Mouse (Mus musculus) CH12.LX (cell line): ENCODE data around the gene Bmp7.

Experiments used
- E2F4 ChIP-seq: IDR thresholded peaks from 2 replicates; pipeline ENCODE4 v1.6.1; 2011; ENCODE audit warnings: low read depth, low read length, improper control_type of control experiment; ENCODE audit not compliant: insufficient replicate concordance
- EP300 ChIP-seq: IDR thresholded peaks from 2 replicates; pipeline ENCODE4 v1.6.1; 2011; ENCODE audit warnings: low read length, improper control_type of control experiment
- GABPA ChIP-seq: IDR thresholded peaks from 2 replicates; pipeline ENCODE4 v1.6.1; 2012; ENCODE audit warnings: low read depth, low read length, improper control_type of control experiment, inconsistent platforms; ENCODE audit not compliant: insufficient replicate concordance
- IRF4 ChIP-seq: IDR thresholded peaks from 2 replicates; pipeline ENCODE4 v1.6.1; 2014; ENCODE audit warnings: low read depth, mild to moderate bottlenecking, inconsistent platforms, low read length, improper control_type of control experiment
- USF1 ChIP-seq: IDR thresholded peaks from 2 replicates; pipeline ENCODE4 v1.6.1; 2014; ENCODE audit warnings: low read depth, mild to moderate bottlenecking, inconsistent platforms, low read length, improper control_type of control experiment

DNA sequence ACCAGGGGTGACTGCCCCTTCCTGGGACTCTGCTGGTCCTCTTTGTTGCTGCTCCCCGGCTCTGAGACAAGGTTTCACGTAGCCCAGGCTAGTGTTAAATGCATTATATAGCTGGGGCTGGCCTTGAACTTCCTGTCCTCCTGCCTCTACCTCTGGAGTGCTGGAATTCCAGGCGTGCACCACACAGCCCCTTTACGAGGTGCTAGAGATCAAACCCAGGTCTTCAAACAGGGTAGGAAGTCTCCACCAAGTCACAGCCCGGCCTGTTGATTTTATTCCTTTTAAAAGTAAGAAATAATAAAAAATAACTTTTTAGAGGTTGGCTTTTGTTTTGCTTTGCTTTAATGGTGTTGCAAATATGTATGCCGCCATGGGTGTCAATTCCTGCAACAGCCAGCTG lies 55.5 kb downstream of the Bmp7 start:
- TF ChIP-seq E2F4 (no peak), IRF4 (no peak), USF1 (no peak), GABPA (no peak), EP300 (no peak)
